Mouse (Mus musculus): Measurements from ENCODE around the gene Cdt1. TPM values are rescaled to one million over a fixed set of nuclear protein-coding genes. Genes with fewer than 3 reads are reported as not detected.

The Cdt1 gene
- polyA plus RNA-seq, 1 experiment from 2014 or later, result 23.7 TPM

GRCm38 (mm10) chr8:122537033-122537432 lies 30.8 kb upstream of the Cdt1 start:
- ATAC-seq (no peak), DNase-seq (no peak)
- Histone ChIP-seq H3K9ac (replicated peaks) (peak overlapping the region; percentile 44), H3K36me3 (replicated peaks; ENCODE audit: insufficient read depth, low read length) (0 out of 2 replicates have a peak, but pooled peaks cover 2% of the 10 kb centered on the region), H3K4me3 (ENCODE audit: low read depth, low read length) (peak overlapping the region; percentile 15; the same call in 1 of the 2 replicates), H3K4me2 (ENCODE audit: low read depth, low read length) (peak overlapping the region; percentile 74), H3K4me1 (ENCODE audit: insufficient read depth) (peaks cover 34% of the 10 kb centered on the region), H3K27ac (ENCODE audit: low read depth) (peak overlapping the region; percentile 80), H3K27me3 (ENCODE audit: insufficient read depth, low read length) (no peaks in the 10 kb centered on the region), H3K9me3 (ENCODE audit: low read length) (no peaks in the 10 kb centered on the region)
- no peak for TF ChIP-seq EP300 (IDR thresholded peaks at IDR 0.05; ENCODE audit: low read depth)
- TF ChIP-seq CTCF (IDR thresholded peaks at IDR 0.05; ENCODE audit: low read depth), result no peak
- WGBS (ENCODE audit: insufficient replicate concordance), result 50% methylated on average over 6 of the region's 6 CpGs

GRCm38 (mm10) chr8:122537812-122538211 lies 30.0 kb upstream of the Cdt1 start:
- 0 out of 2 replicates have a peak, but pooled peaks cover 5% of the 10 kb centered on the region for H3K36me3 ChIP-seq (replicated peaks; ENCODE audit: insufficient read depth, low read length)
- WGBS (ENCODE audit: insufficient replicate concordance), result 43% methylated on average over 2 of the region's 2 CpGs
- peak overlapping the region; percentile 15; the same call in 1 of the 2 replicates for H3K4me3 ChIP-seq (ENCODE audit: low read depth, low read length)
- H3K9me3 ChIP-seq (ENCODE audit: low read length), result no peaks in the 10 kb centered on the region
- TF ChIP-seq CTCF (IDR thresholded peaks at IDR 0.05; ENCODE audit: low read depth) (no peak), EP300 (IDR thresholded peaks at IDR 0.05; ENCODE audit: low read depth) (peak; percentile 98)
- DNase-seq (peak; percentile 31), ATAC-seq (peak; percentile 88)
- H3K4me2 ChIP-seq (ENCODE audit: low read depth, low read length), result peak overlapping the region; percentile 74
- H3K9ac ChIP-seq (replicated peaks), result peak overlapping the region; percentile 44
- peaks cover 34% of the 10 kb centered on the region for H3K4me1 ChIP-seq (ENCODE audit: insufficient read depth)
- H3K27me3 ChIP-seq (ENCODE audit: insufficient read depth, low read length), result no peaks in the 10 kb centered on the region
- H3K27ac ChIP-seq (ENCODE audit: low read depth), result peak overlapping the region; percentile 80

- DNase-seq, result no peak
- Histone ChIP-seq H3K9me3 (ENCODE audit: low read length) (no peaks in the 10 kb centered on the region), H3K36me3 (replicated peaks; ENCODE audit: insufficient read depth, low read length) (0 out of 2 replicates have a peak, but pooled peaks cover 5% of the 10 kb centered on the region), H3K27me3 (ENCODE audit: insufficient read depth, low read length) (no peaks in the 10 kb centered on the region), H3K4me2 (ENCODE audit: low read depth, low read length) (peak overlapping the region; percentile 74), H3K27ac (ENCODE audit: low read depth) (peak overlapping the region; percentile 80), H3K9ac (replicated peaks) (peak overlapping the region; percentile 44), H3K4me1 (ENCODE audit: insufficient read depth) (peaks cover 32% of the 10 kb centered on the region), H3K4me3 (ENCODE audit: low read depth, low read length) (no peak overlapping the region)
- WGBS (ENCODE audit: insufficient replicate concordance), result 60% methylated on average over 9 of the region's 9 CpGs
- TF ChIP-seq CTCF (IDR thresholded peaks at IDR 0.05; ENCODE audit: low read depth) (no peak), EP300 (IDR thresholded peaks at IDR 0.05; ENCODE audit: low read depth) (no peak)
- peak; percentile 20; the same call in 1 of the 2 replicates for ATAC-seq
Measured at GRCm38 (mm10) chr8:122538310-122539076, 29.3 kb upstream of the Cdt1 start.

GRCm38 (mm10) chr8:122544138-122544537 lies 23.7 kb upstream of the Cdt1 start:
- no peak for ATAC-seq
- Histone ChIP-seq H3K27me3 (ENCODE audit: insufficient read depth, low read length) (no peaks in the 10 kb centered on the region), H3K4me3 (ENCODE audit: low read depth, low read length) (no peak overlapping the region), H3K4me2 (ENCODE audit: low read depth, low read length) (no peak overlapping the region), H3K36me3 (replicated peaks; ENCODE audit: insufficient read depth, low read length) (0 out of 2 replicates have a peak, but pooled peaks cover 5% of the 10 kb centered on the region), H3K27ac (ENCODE audit: low read depth) (no peak overlapping the region), H3K9me3 (ENCODE audit: low read length) (no peaks in the 10 kb centered on the region), H3K4me1 (ENCODE audit: insufficient read depth) (peaks cover 44% of the 10 kb centered on the region), H3K9ac (replicated peaks) (no peak overlapping the region; the same call in 1 of the 2 replicates)
- 79% methylated on average over 8 of the region's 8 CpGs for WGBS (ENCODE audit: insufficient replicate concordance)
- no peak for TF ChIP-seq EP300 (IDR thresholded peaks at IDR 0.05; ENCODE audit: low read depth)
- TF ChIP-seq CTCF (IDR thresholded peaks at IDR 0.05; ENCODE audit: low read depth), result no peak
- DNase-seq, result no peak

GRCm38 (mm10) chr8:122546066-122546755 lies 21.6 kb upstream of the Cdt1 start:
- ATAC-seq, result peak; percentile 75
- TF ChIP-seq EP300 (IDR thresholded peaks at IDR 0.05; ENCODE audit: low read depth), result peak; percentile 33; the same call in 1 of the 2 replicates
- TF ChIP-seq CTCF (IDR thresholded peaks at IDR 0.05; ENCODE audit: low read depth), result no peak
- no peaks in the 10 kb centered on the region for H3K27me3 ChIP-seq (ENCODE audit: insufficient read depth, low read length)
- H3K27ac ChIP-seq (ENCODE audit: low read depth), result peak overlapping the region; percentile 89
- no peaks in the 10 kb centered on the region for H3K9me3 ChIP-seq (ENCODE audit: low read length)
- peak overlapping the region; percentile 87 for H3K9ac ChIP-seq (replicated peaks)
- DNase-seq, result peak; percentile 63
- H3K36me3 ChIP-seq (replicated peaks; ENCODE audit: insufficient read depth, low read length), result 0 out of 2 replicates have a peak, but pooled peaks cover 5% of the 10 kb centered on the region
- peak overlapping the region; percentile 96 for H3K4me2 ChIP-seq (ENCODE audit: low read depth, low read length)
- H3K4me1 ChIP-seq (ENCODE audit: insufficient read depth), result peaks cover 51% of the 10 kb centered on the region
- WGBS (ENCODE audit: insufficient replicate concordance), result 54% methylated on average over 6 of the region's 7 CpGs
- H3K4me3 ChIP-seq (ENCODE audit: low read depth, low read length), result peak overlapping the region; percentile 91

Measured in liver, postnatal 0 days (tissue).